Mouse (Mus musculus) liver, embryonic 14.5 days (tissue): ENCODE results near the gene Tmem38a.

Experiments used
- CTCF ChIP-seq: IDR thresholded peaks from 2 replicates; pipeline ENCODE4 v1.5.1; 2016; ENCODE audit warnings: antibody characterized with exemption, low read depth, control low read depth
- EP300 ChIP-seq: IDR thresholded peaks from 2 replicates; pipeline ENCODE4 v1.6.1; 2016; ENCODE audit warnings: antibody characterized with exemption, low read depth

GRCm38 (mm10) chr8:72587806-72588205 lies 16.0 kb downstream of the Tmem38a start:
- TF ChIP-seq CTCF: no peak
- no peak for TF ChIP-seq EP300
